24 mouse cellular contexts compared by ENCODE assay signal in the genomic region with DNA sequence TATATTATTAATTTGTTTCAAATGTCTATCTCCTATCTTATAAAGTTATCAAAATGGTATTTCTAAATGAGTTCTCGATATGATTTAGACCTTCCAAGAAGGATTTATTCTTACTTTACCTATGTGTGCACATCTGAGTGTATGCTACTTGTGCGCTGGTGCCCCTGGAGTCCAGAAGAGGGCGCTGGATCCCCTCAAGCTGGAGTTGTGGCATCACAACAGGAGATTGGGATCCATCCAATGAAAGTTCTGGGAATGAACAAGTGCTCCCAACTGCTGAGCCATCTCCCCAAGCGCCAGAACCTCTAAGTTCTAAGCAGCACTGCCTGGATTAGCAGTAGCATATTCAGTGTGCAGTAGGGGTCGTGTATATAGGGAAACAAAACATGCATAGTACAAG.
DNase-seq lines count a peak whose midpoint lies in the region; ATAC-seq and TF ChIP-seq lines count a peak whose summit lies in the region.
"Had no signal": no experiment of that assay in that cellular context is flagged by ENCODE, and none has a peak within 500 bp of the region (broad histone marks: within the 10 kb centered on the region; RNA-seq: fewer than 3 reads in every experiment).

No protein-coding gene starts in this region.

- H3K79me2 ChIP-seq in liver, adult 2 months (ENCODE audit: control insufficient read depth, insufficient read depth, low read length), result 0 out of 2 replicates have a peak, but pooled peaks cover 3% of the 10 kb centered on the region

- 84% methylated on average over 5 of the region's 5 CpGs for WGBS in intestine, embryonic 14.5 days
- 79% methylated on average over 5 of the region's 5 CpGs for WGBS in intestine, embryonic 15.5 days
- WGBS in liver, adult 2 months, result 88% methylated on average over 5 of the region's 5 CpGs

- no peak overlapping the region for H3K4me2 ChIP-seq in intestine, embryonic 14.5 days (ENCODE audit: low read length)
- H3K4me2 ChIP-seq in intestine, embryonic 15.5 days (replicated peaks), result no peak overlapping the region
- H3K4me2 ChIP-seq: embryonic facial prominence, embryonic 12.5 days; limb, embryonic 13.5 days; liver, embryonic 15.5 days; lung, embryonic 15.5 days; midbrain, embryonic 12.5 days had no signal

- TF ChIP-seq EP300 in ES-Bruce4 (IDR thresholded peaks at IDR 0.05; ENCODE audit: insufficient read depth, low read depth, low read length), result no peak

- TF ChIP-seq CTCF in liver, adult 2 months (IDR thresholded peaks at IDR 0.05; ENCODE audit: low read depth, low read length), result 0 out of 2 replicates have a peak, but pooled peaks have one; percentile 2
- TF ChIP-seq CTCF in ES-Bruce4 (IDR thresholded peaks at IDR 0.05; ENCODE audit: low read depth, low read length), result peak; percentile 14

- no peak overlapping the region for H3K9ac ChIP-seq in intestine, embryonic 14.5 days (ENCODE audit: low read length)
- H3K9ac ChIP-seq in intestine, embryonic 15.5 days, result no peak overlapping the region
- H3K9ac ChIP-seq in liver, adult 2 months (ENCODE audit: low read depth, low read length), result no peak overlapping the region
- no peak overlapping the region for H3K9ac ChIP-seq in ES-Bruce4 (ENCODE audit: low read depth, poor library complexity, severe bottlenecking)
- H3K9ac ChIP-seq: embryonic facial prominence, embryonic 12.5 days; limb, embryonic 13.5 days; liver, embryonic 15.5 days; lung, embryonic 15.5 days; midbrain, embryonic 12.5 days had no signal

- no peaks in the 10 kb centered on the region for H3K36me3 ChIP-seq in intestine, embryonic 14.5 days (ENCODE audit: control insufficient read depth, insufficient read depth, low read length)
- no peaks in the 10 kb centered on the region for H3K36me3 ChIP-seq in intestine, embryonic 15.5 days
- no peaks in the 10 kb centered on the region for H3K36me3 ChIP-seq in liver, adult 2 months (ENCODE audit: control insufficient read depth, insufficient read depth, low read length)
- no peaks in the 10 kb centered on the region for H3K36me3 ChIP-seq in ES-Bruce4 (ENCODE audit: control insufficient read depth, insufficient read depth, low read length, poor library complexity, severe bottlenecking)
- H3K36me3 ChIP-seq: embryonic facial prominence, embryonic 12.5 days; limb, embryonic 13.5 days; liver, embryonic 15.5 days; lung, embryonic 15.5 days; midbrain, embryonic 12.5 days had no signal

- peak; percentile 25 for DNase-seq in intestine, embryonic 14.5 days (ENCODE audit: low spot score)
- no peak for DNase-seq in liver, adult 2 months (ENCODE audit: extremely low read depth, low read depth, low spot score)
- DNase-seq in liver (no peak), R1 (ENCODE audit: low read depth, low spot score) (peak; percentile 64)
- no peak for DNase-seq in ovary, postnatal 36 days (ENCODE audit: low spot score)
- DNase-seq: adrenal gland, postnatal 25 days; cerebellum, adult 11-12 months; cerebellum, adult 9-11 months; embryo, embryonic 11 days; kidney, adult 2 months; kidney, postnatal 10 days; right cerebral cortex, postnatal 25 days; thymus, adult 18-20 months; thymus, postnatal 25 days had no signal

- H3K27ac ChIP-seq in intestine, embryonic 14.5 days (ENCODE audit: low read depth), result no peak overlapping the region
- H3K27ac ChIP-seq in intestine, embryonic 15.5 days, result no peak overlapping the region
- no peak overlapping the region for H3K27ac ChIP-seq in liver, adult 2 months (replicated peaks; ENCODE audit: insufficient read depth, low read depth, low read length)
- no peak overlapping the region for H3K27ac ChIP-seq in ES-Bruce4 (ENCODE audit: insufficient read depth, low read length)
- H3K27ac ChIP-seq: embryonic facial prominence, embryonic 12.5 days; limb, embryonic 13.5 days; liver, embryonic 15.5 days; lung, embryonic 15.5 days; midbrain, embryonic 12.5 days had no signal

- no peaks in the 10 kb centered on the region for H3K27me3 ChIP-seq in intestine, embryonic 14.5 days (replicated peaks; ENCODE audit: control insufficient read depth, insufficient read depth, low read length)
- H3K27me3 ChIP-seq in intestine, embryonic 15.5 days (replicated peaks), result no peaks in the 10 kb centered on the region
- H3K27me3 ChIP-seq in liver, adult 2 months (ENCODE audit: control insufficient read depth, insufficient read depth, low read length), result no peaks in the 10 kb centered on the region
- H3K27me3 ChIP-seq in ES-Bruce4 (ENCODE audit: control insufficient read depth, insufficient read depth, low read length, poor library complexity, severe bottlenecking), result no peaks in the 10 kb centered on the region
- H3K27me3 ChIP-seq: embryonic facial prominence, embryonic 12.5 days; limb, embryonic 13.5 days; liver, embryonic 15.5 days; lung, embryonic 15.5 days had no signal

- TF ChIP-seq POLR2A in liver, adult 2 months (IDR thresholded peaks at IDR 0.05; ENCODE audit: extremely low read depth, insufficient read depth, low read length), result no peak
- TF ChIP-seq POLR2A in ES-Bruce4 (IDR thresholded peaks at IDR 0.05; ENCODE audit: insufficient read depth, low read length), result no peak

- H3K9me3 ChIP-seq in intestine, embryonic 14.5 days (ENCODE audit: control insufficient read depth, low read length), result no peaks in the 10 kb centered on the region
- no peaks in the 10 kb centered on the region for H3K9me3 ChIP-seq in intestine, embryonic 15.5 days
- no peaks in the 10 kb centered on the region; the same call in 1 of the 2 replicates for H3K9me3 ChIP-seq in ES-Bruce4 (replicated peaks; ENCODE audit: control insufficient read depth, insufficient read depth, low read length, poor library complexity, severe bottlenecking)
- H3K9me3 ChIP-seq: embryonic facial prominence, embryonic 12.5 days; G1E; liver, embryonic 15.5 days; lung, embryonic 15.5 days; midbrain, embryonic 12.5 days had no signal

- H3K4me3 ChIP-seq in intestine, embryonic 14.5 days (ENCODE audit: low read depth, low read length), result no peak overlapping the region
- no peak overlapping the region for H3K4me3 ChIP-seq in intestine, embryonic 15.5 days (replicated peaks)
- H3K4me3 ChIP-seq in liver, adult 2 months (ENCODE audit: insufficient read depth, low read depth, low read length), result no peak overlapping the region
- no peak overlapping the region for H3K4me3 ChIP-seq in ES-Bruce4 (ENCODE audit: low read depth, low read length)
- H3K4me3 ChIP-seq: embryonic facial prominence, embryonic 12.5 days; limb, embryonic 13.5 days; liver, embryonic 15.5 days; lung, embryonic 15.5 days; midbrain, embryonic 12.5 days had no signal

- no peaks in the 10 kb centered on the region for H3K4me1 ChIP-seq in intestine, embryonic 14.5 days (replicated peaks; ENCODE audit: control insufficient read depth, insufficient read depth, low read length)
- no peaks in the 10 kb centered on the region for H3K4me1 ChIP-seq in intestine, embryonic 15.5 days (replicated peaks)
- H3K4me1 ChIP-seq in liver, adult 2 months (ENCODE audit: control insufficient read depth, insufficient read depth, low read length), result peaks cover 8% of the 10 kb centered on the region
- no peaks in the 10 kb centered on the region for H3K4me1 ChIP-seq in ES-Bruce4 (ENCODE audit: control insufficient read depth, insufficient read depth, low read length)
- H3K4me1 ChIP-seq: embryonic facial prominence, embryonic 12.5 days; liver, embryonic 15.5 days; lung, embryonic 15.5 days; midbrain, embryonic 12.5 days had no signal

- ATAC-seq in intestine, embryonic 14.5 days (replicated peaks; ENCODE audit: low FRiP score, low TSS enrichment, low read depth), result no peak
- ATAC-seq in intestine, embryonic 15.5 days, result no peak
- ATAC-seq: CD4-positive, CD25-positive, alpha-beta regulatory T cell, adult 4 months; forebrain, embryonic 14.5 days had no signal

Comparison
In these comparisons a context has a peak if more than half of its experiments do, and no peak if none do; other contexts are left out.
1. DNase-seq: peak in intestine, embryonic 14.5 days (single experiment) and R1 (single experiment); none in liver, adult 2 months (single experiment), liver (single experiment) and ovary, postnatal 36 days (single experiment).